In the genomic region with DNA sequence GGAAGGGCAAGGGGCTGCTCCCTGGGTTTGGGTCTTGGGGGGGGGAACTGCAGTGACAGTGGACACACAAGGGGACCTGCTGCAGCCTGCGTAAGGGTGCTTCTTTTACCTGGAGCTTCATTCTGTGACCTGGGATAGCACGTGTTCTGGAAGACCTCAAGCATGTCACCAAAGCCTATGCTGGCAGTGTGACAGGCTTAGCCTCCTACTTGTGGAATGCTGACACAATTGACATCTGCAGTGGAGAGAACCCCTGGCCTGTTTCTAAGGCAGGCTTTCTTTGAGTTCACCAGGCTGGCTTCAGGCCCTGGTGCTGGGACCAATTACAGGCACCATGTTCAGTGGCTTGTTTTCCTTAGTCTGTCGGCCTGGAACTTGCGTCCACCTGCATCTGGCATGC, we compare ENCODE assay signal across 9 mouse cellular contexts. TPM values are rescaled to one million over a fixed set of nuclear protein-coding genes. Genes with fewer than 3 reads are reported as not detected.
A peak's percentile ranks its signal among the peaks of the same experiment; 100 is the strongest.
DNase-seq lines count a peak whose midpoint lies in the region; ATAC-seq and TF ChIP-seq lines count a peak whose summit lies in the region.
"Had no signal": no experiment of that assay in that cellular context is flagged by ENCODE, and none has a peak within 500 bp of the region (broad histone marks: within the 10 kb centered on the region; RNA-seq: fewer than 3 reads in every experiment).

No protein-coding gene starts in this region.

- H3K27ac ChIP-seq in lung, postnatal 0 days (ENCODE audit: low read length) = no peak overlapping the region
- no peak overlapping the region for H3K27ac ChIP-seq in bone marrow macrophage, adult 2 months (ENCODE audit: insufficient read depth, low read depth, low read length)
- peak overlapping the region; percentile 35 for H3K27ac ChIP-seq in limb, embryonic 12.5 days
- 0 out of 2 replicates have a peak overlapping the region, but pooled peaks have one; percentile 1 for H3K27ac ChIP-seq in neural tube, embryonic 13.5 days (replicated peaks)

- H3K4me3 ChIP-seq in lung, postnatal 0 days (ENCODE audit: low read depth, low read length) = no peak overlapping the region
- H3K4me3 ChIP-seq in bone marrow macrophage, adult 2 months (ENCODE audit: insufficient read depth, low read length) = peak overlapping the region; percentile 93; the same call in 1 of the 2 replicates
- H3K4me3 ChIP-seq in limb, embryonic 12.5 days (replicated peaks) = peak overlapping the region; percentile 97; the same call in 1 of the 2 replicates
- H3K4me3 ChIP-seq in neural tube, embryonic 13.5 days = no peak overlapping the region

- ATAC-seq in lung, postnatal 0 days = no peak
- ATAC-seq in limb, embryonic 12.5 days (ENCODE audit: insufficient number of reproducible peaks, insufficient read depth, low FRiP score, low TSS enrichment, low read depth) = no peak
- ATAC-seq in neural tube, embryonic 13.5 days (ENCODE audit: low read depth) = no peak

- peaks cover 7% of the 10 kb centered on the region; the same call in 1 of the 2 replicates for H3K36me3 ChIP-seq in lung, postnatal 0 days (ENCODE audit: insufficient read depth, low read length)
- H3K36me3 ChIP-seq in limb, embryonic 12.5 days = peaks cover 19% of the 10 kb centered on the region
- H3K36me3 ChIP-seq in neural tube, embryonic 13.5 days = peaks cover 23% of the 10 kb centered on the region

- H3K9ac ChIP-seq in lung, postnatal 0 days (replicated peaks; ENCODE audit: low read depth) = no peak overlapping the region
- peak overlapping the region; percentile 19; the same call in 1 of the 2 replicates for H3K9ac ChIP-seq in limb, embryonic 12.5 days (replicated peaks)
- peak overlapping the region; percentile 100 for H3K9ac ChIP-seq in neural tube, embryonic 13.5 days
- H3K9ac ChIP-seq: embryonic facial prominence, embryonic 15.5 days had no signal

- WGBS in lung, postnatal 0 days = 74% methylated on average over 4 of the region's 4 CpGs
- WGBS in limb, embryonic 12.5 days = 73% methylated on average over 4 of the region's 4 CpGs
- WGBS in neural tube, embryonic 13.5 days = 71% methylated on average over 4 of the region's 4 CpGs

- DNase-seq in lung, postnatal 0 days (ENCODE audit: low spot score) = peak; percentile 4
- no peak for DNase-seq in lung, adult 18-20 months
- no peak for DNase-seq in adrenal gland, postnatal 14 days
- no peak for DNase-seq in cerebellum, adult 18-20 months
- DNase-seq: kidney, postnatal 10 days had no signal

- no peak for TF ChIP-seq EP300 in lung, postnatal 0 days (IDR thresholded peaks at IDR 0.05)

- no peaks in the 10 kb centered on the region for H3K9me3 ChIP-seq in lung, postnatal 0 days (ENCODE audit: low read length)
- H3K9me3 ChIP-seq in limb, embryonic 12.5 days = no peaks in the 10 kb centered on the region
- H3K9me3 ChIP-seq in neural tube, embryonic 13.5 days = no peaks in the 10 kb centered on the region
- H3K9me3 ChIP-seq: embryonic facial prominence, embryonic 15.5 days had no signal

- no peak overlapping the region for H3K4me2 ChIP-seq in lung, postnatal 0 days (replicated peaks; ENCODE audit: low read depth, low read length)
- no peak overlapping the region for H3K4me2 ChIP-seq in limb, embryonic 12.5 days
- 0 out of 2 replicates have a peak overlapping the region, but pooled peaks have one; percentile 100 for H3K4me2 ChIP-seq in neural tube, embryonic 13.5 days

- peaks cover 9% of the 10 kb centered on the region; the same call in 1 of the 2 replicates for H3K4me1 ChIP-seq in lung, postnatal 0 days (ENCODE audit: insufficient read depth, low read depth, low read length)
- H3K4me1 ChIP-seq in bone marrow macrophage, adult 2 months (ENCODE audit: control insufficient read depth, insufficient read depth, low read length) = peaks cover 3% of the 10 kb centered on the region; the same call in 1 of the 2 replicates
- H3K4me1 ChIP-seq in limb, embryonic 12.5 days (replicated peaks) = peaks cover 34% of the 10 kb centered on the region
- H3K4me1 ChIP-seq in neural tube, embryonic 13.5 days (replicated peaks) = peaks cover 66% of the 10 kb centered on the region

- no peak for TF ChIP-seq POLR2A in bone marrow macrophage, adult 2 months (IDR thresholded peaks at IDR 0.05; ENCODE audit: borderline replicate concordance, low read depth, low read length)

- H3K27me3 ChIP-seq in lung, postnatal 0 days (replicated peaks; ENCODE audit: insufficient read depth, low read length) = peaks cover 16% of the 10 kb centered on the region
- H3K27me3 ChIP-seq in limb, embryonic 12.5 days = peaks cover 27% of the 10 kb centered on the region
- H3K27me3 ChIP-seq in neural tube, embryonic 13.5 days = no peaks in the 10 kb centered on the region

- TF ChIP-seq CTCF in lung, postnatal 0 days (IDR thresholded peaks at IDR 0.05) = no peak
- no peak for TF ChIP-seq CTCF in bone marrow macrophage, adult 2 months (IDR thresholded peaks at IDR 0.05; ENCODE audit: low read depth, low read length)

RNA-seq across cellular contexts. Expression of gene Apc2, which starts 1.5 kb away (rescaled TPM):
- polyA plus RNA-seq in lung, postnatal 0 days (2015; fragmentation: Nextera tagmentation; extraction: Ambion mirVana) = 0.57 and 0.85 TPM in 2 replicates
- polyA plus RNA-seq in bone marrow macrophage, adult 2 months (2012; ENCODE audit: insufficient read depth, insufficient read length, missing spikeins) = 0.25 and 0.81 TPM in 2 replicates
- 4.7 and 5.3 TPM in 2 replicates for polyA plus RNA-seq in limb, embryonic 12.5 days (2016; fragmentation: Nextera tagmentation; extraction: Ambion mirVana)
- polyA plus RNA-seq in neural tube, embryonic 13.5 days (2015; fragmentation: Nextera tagmentation; extraction: Ambion mirVana) = 153 and 156 TPM in 2 replicates
- total RNA-seq in adrenal gland, postnatal 14 days (2021) = 1.5 and 4.4 TPM in 2 replicates

RNA-seq across cellular contexts. Expression of gene Rps15, which starts 2.1 kb away (rescaled TPM):
- 651 and 741 TPM in 2 replicates for polyA plus RNA-seq in lung, postnatal 0 days (2015; fragmentation: Nextera tagmentation; extraction: Ambion mirVana)
- polyA plus RNA-seq in bone marrow macrophage, adult 2 months (2012; ENCODE audit: insufficient read depth, insufficient read length, missing spikeins) = 1,336 and 1,616 TPM in 2 replicates
- polyA plus RNA-seq in limb, embryonic 12.5 days (2016; fragmentation: Nextera tagmentation; extraction: Ambion mirVana) = 926 and 930 TPM in 2 replicates
- polyA plus RNA-seq in neural tube, embryonic 13.5 days (2015; fragmentation: Nextera tagmentation; extraction: Ambion mirVana) = 573 and 601 TPM in 2 replicates
- total RNA-seq in adrenal gland, postnatal 14 days (2021) = 1,072 and 1,285 TPM in 2 replicates

RNA-seq across cellular contexts. Expression of gene 2310011J03Rik, which starts 26.0 kb away (rescaled TPM):
- polyA plus RNA-seq in lung, postnatal 0 days (2015; fragmentation: Nextera tagmentation; extraction: Ambion mirVana) = 58.4 and 64.8 TPM in 2 replicates
- polyA plus RNA-seq in bone marrow macrophage, adult 2 months (2012; ENCODE audit: insufficient read depth, insufficient read length, missing spikeins) = 38.8 and 39.3 TPM in 2 replicates
- 48.1 and 50.5 TPM in 2 replicates for polyA plus RNA-seq in limb, embryonic 12.5 days (2016; fragmentation: Nextera tagmentation; extraction: Ambion mirVana)
- 27.9 and 30.7 TPM in 2 replicates for polyA plus RNA-seq in neural tube, embryonic 13.5 days (2015; fragmentation: Nextera tagmentation; extraction: Ambion mirVana)
- total RNA-seq in adrenal gland, postnatal 14 days (2021) = 26.9 and 27.9 TPM in 2 replicates

RNA-seq across cellular contexts. Expression of gene Dazap1, which starts 33.0 kb away (rescaled TPM):
- polyA plus RNA-seq in lung, postnatal 0 days (2015; fragmentation: Nextera tagmentation; extraction: Ambion mirVana) = 37.8 and 38.1 TPM in 2 replicates
- 103 and 109 TPM in 2 replicates for polyA plus RNA-seq in bone marrow macrophage, adult 2 months (2012; ENCODE audit: insufficient read depth, insufficient read length, missing spikeins)
- 69.1 and 71.0 TPM in 2 replicates for polyA plus RNA-seq in limb, embryonic 12.5 days (2016; fragmentation: Nextera tagmentation; extraction: Ambion mirVana)
- 59.8 and 66.5 TPM in 2 replicates for polyA plus RNA-seq in neural tube, embryonic 13.5 days (2015; fragmentation: Nextera tagmentation; extraction: Ambion mirVana)
- total RNA-seq in adrenal gland, postnatal 14 days (2021) = 92.9 and 115 TPM in 2 replicates

RNA-seq across cellular contexts. Expression of gene Gamt, which starts 33.5 kb away (rescaled TPM):
- 23.5 and 25.4 TPM in 2 replicates for polyA plus RNA-seq in lung, postnatal 0 days (2015; fragmentation: Nextera tagmentation; extraction: Ambion mirVana)
- polyA plus RNA-seq in bone marrow macrophage, adult 2 months (2012; ENCODE audit: insufficient read depth, insufficient read length, missing spikeins) = 19.5 and 26.3 TPM in 2 replicates
- 30.7 and 31.9 TPM in 2 replicates for polyA plus RNA-seq in limb, embryonic 12.5 days (2016; fragmentation: Nextera tagmentation; extraction: Ambion mirVana)
- polyA plus RNA-seq in neural tube, embryonic 13.5 days (2015; fragmentation: Nextera tagmentation; extraction: Ambion mirVana) = 31.2 and 33.0 TPM in 2 replicates
- 138 and 192 TPM in 2 replicates for total RNA-seq in adrenal gland, postnatal 14 days (2021)

Comparison
In these comparisons a context has a peak if more than half of its experiments do, and no peak if none do; other contexts are left out.
1. H3K27ac ChIP-seq: peak in limb, embryonic 12.5 days (single experiment) and neural tube, embryonic 13.5 days (single experiment); none in lung, postnatal 0 days (single experiment) and bone marrow macrophage, adult 2 months (single experiment).
2. H3K4me3 ChIP-seq: peak in bone marrow macrophage, adult 2 months (single experiment) and limb, embryonic 12.5 days (single experiment); none in lung, postnatal 0 days (single experiment) and neural tube, embryonic 13.5 days (single experiment).
3. RNA of gene Apc2, which starts 1.5 kb away (polyA plus RNA-seq): 153 to 156 TPM in neural tube, embryonic 13.5 days; 4.7 to 5.3 TPM in limb, embryonic 12.5 days, 0.57 to 0.85 TPM in lung, postnatal 0 days and 0.25 to 0.81 TPM in bone marrow macrophage, adult 2 months; every median in the first group is over 10 times any median in the second.